Mouse (Mus musculus): ENCODE data around the gene 2010003K11Rik.

DNA sequence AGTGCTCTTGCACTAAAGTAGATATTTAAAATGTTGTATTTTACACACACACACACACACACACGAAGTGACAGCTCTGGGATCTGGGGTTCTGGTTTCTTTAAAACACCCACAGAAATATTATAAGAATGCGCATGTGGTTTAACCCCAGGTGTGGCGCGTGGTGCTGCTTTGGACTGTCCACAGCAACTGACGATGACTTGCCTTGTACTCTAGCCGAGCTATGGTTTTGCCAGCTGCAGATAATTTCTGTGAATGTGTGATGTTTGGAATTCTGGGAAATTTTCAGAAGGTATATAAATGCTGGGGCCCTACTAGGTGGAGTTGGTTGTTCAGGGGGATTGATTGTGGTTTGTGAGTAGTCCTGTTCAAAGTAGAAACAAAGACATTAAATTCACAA lies 49.4 kb upstream of the 2010003K11Rik start:
- TF ChIP-seq CTCF (conservative IDR thresholded peaks at IDR 0.05; ENCODE audit: low read length) = no peak
- no peak for TF ChIP-seq NANOG (IDR thresholded peaks at IDR 0.05; ENCODE audit: borderline replicate concordance, low read length)

Measured in E14TG2a.4 (cell line).